Mouse (Mus musculus): ENCODE measurements around the gene Tcf7l2.

DNA sequence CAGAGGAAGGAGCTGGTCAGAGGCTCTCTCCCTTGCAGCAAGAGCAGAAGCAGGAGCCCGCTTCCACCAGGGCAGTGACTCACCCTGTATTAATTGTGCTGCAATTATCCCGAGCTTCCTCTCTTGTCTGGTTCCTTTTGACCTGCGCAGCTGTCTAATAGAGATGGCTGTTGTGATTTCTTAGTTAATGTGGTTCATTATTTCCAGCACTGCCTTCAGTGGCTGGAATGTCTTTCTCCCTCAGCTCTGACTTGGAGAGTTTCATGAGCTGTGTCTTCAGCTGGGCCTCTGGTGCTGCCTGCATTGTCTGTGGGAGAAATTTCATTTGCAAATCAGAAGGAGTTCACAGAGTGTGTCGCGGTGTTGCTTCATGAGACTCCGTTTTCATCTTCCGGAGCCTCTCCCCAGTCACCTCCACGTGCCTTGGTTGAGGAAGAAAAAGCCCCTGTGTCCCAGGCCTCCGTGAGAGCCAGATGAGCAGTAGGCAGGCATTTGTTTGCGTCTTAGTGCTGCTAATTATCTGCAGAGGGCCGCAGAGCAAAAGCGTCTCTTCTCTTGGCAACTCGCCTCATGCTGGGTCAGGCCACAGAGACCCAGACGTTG, 228.4 kb downstream of the Tcf7l2 start:
- TF ChIP-seq CTCF (IDR thresholded peaks at IDR 0.05; ENCODE audit: extremely low read depth, insufficient read length, insufficient replicate concordance, low read depth, low read length) (no peak), POLR2A (IDR thresholded peaks at IDR 0.05; ENCODE audit: low read depth, low read length) (no peak)
